Mouse (Mus musculus) ovary, postnatal 36 days (tissue): ENCODE measurements around the gene Mapkapk5.

Experiments used
- DNase-seq: peaks from one replicate; pipeline ENCODE4 v3.0.0; 2022; ENCODE audit warnings: low spot score, mixed read lengths

Mapkapk5 gene

GRCm38 (mm10) chr5:121545793-121546529 lies at the start of gene Mapkapk5:
Mapkapk5 (minus strand) TSS chr5:121545905.
- DNase-seq = peak; percentile 97

- no peak for DNase-seq
Observed at GRCm38 (mm10) chr5:121594714-121595313, 49.1 kb upstream of the Mapkapk5 start.

- DNase-seq = peak; percentile 88
Observed at GRCm38 (mm10) chr5:121593451-121594401, 48.0 kb upstream of the Mapkapk5 start, which contains the start of gene Aldh2. Aldh2 (minus strand) TSS chr5:121593824.

GRCm38 (mm10) chr5:121592816-121593407 lies 47.2 kb upstream of the Mapkapk5 start:
- no peak for DNase-seq

GRCm38 (mm10) chr5:121592064-121592815 lies 46.5 kb upstream of the Mapkapk5 start:
- no peak for DNase-seq

- DNase-seq = peak; percentile 43
Observed at GRCm38 (mm10) chr5:121591417-121592063, 45.8 kb upstream of the Mapkapk5 start.

- no peak for DNase-seq
Observed at GRCm38 (mm10) chr5:121589928-121590327, 44.2 kb upstream of the Mapkapk5 start.

- DNase-seq = peak; percentile 28
Observed at GRCm38 (mm10) chr5:121586400-121587039, 40.8 kb upstream of the Mapkapk5 start.

- no peak for DNase-seq
Observed at GRCm38 (mm10) chr5:121585699-121586098, 40.0 kb upstream of the Mapkapk5 start.

GRCm38 (mm10) chr5:121585005-121585404 lies 39.3 kb upstream of the Mapkapk5 start:
- no peak for DNase-seq

- peak; percentile 91 for DNase-seq
Observed at GRCm38 (mm10) chr5:121583765-121584501, 38.2 kb upstream of the Mapkapk5 start.

GRCm38 (mm10) chr5:121581945-121582344 lies 36.2 kb upstream of the Mapkapk5 start:
- DNase-seq = no peak

GRCm38 (mm10) chr5:121576927-121577488 lies 31.3 kb upstream of the Mapkapk5 start:
- peak; percentile 34 for DNase-seq

GRCm38 (mm10) chr5:121575867-121576266 lies 30.2 kb upstream of the Mapkapk5 start:
- DNase-seq = no peak

GRCm38 (mm10) chr5:121574145-121574544 lies 28.4 kb upstream of the Mapkapk5 start:
- DNase-seq = no peak

GRCm38 (mm10) chr5:121570787-121571186 lies 25.1 kb upstream of the Mapkapk5 start:
- no peak for DNase-seq

- no peak for DNase-seq
Observed at GRCm38 (mm10) chr5:121569881-121570420, 24.2 kb upstream of the Mapkapk5 start.

GRCm38 (mm10) chr5:121566035-121566681 lies 20.5 kb upstream of the Mapkapk5 start:
- no peak for DNase-seq
